Mouse (Mus musculus): Measurements from ENCODE around the gene Ctsg. TPM values are rescaled to one million over a fixed set of nuclear protein-coding genes. Genes with fewer than 3 reads are reported as not detected.
A peak's percentile ranks its signal among the peaks of the same experiment; 100 is the strongest.
"Not testable (repeated sequence)": the region's sequence is repeated elsewhere in the genome, so short reads cannot be mapped to it uniquely, and the experiment has no call there.

Gene Ctsg
- polyA plus RNA-seq, 1 experiment from 2014 or later = not detected

GRCm38 (mm10) chr14:56103452-56103851 lies 1.1 kb upstream of the Ctsg start:
- Histone ChIP-seq H3K9me3 (ENCODE audit: control insufficient read depth, low read length) (no peaks in the 10 kb centered on the region), H3K9ac (ENCODE audit: low read length) (no peak overlapping the region), H3K4me1 (replicated peaks; ENCODE audit: control insufficient read depth, insufficient read depth, low read length) (no peaks in the 10 kb centered on the region), H3K36me3 (ENCODE audit: control insufficient read depth, insufficient read depth, low read length) (no peaks in the 10 kb centered on the region), H3K4me2 (ENCODE audit: low read depth, low read length) (no peak overlapping the region), H3K27ac (ENCODE audit: low read length) (no peak overlapping the region), H3K27me3 (ENCODE audit: control insufficient read depth, insufficient read depth, low read depth, low read length) (no peaks in the 10 kb centered on the region), H3K4me3 (ENCODE audit: low read length) (no peak overlapping the region)
- WGBS = 58% methylated on average over 3 of the region's 3 CpGs
- ATAC-seq (ENCODE audit: low read depth) = no peak

- H3K36me3 ChIP-seq (ENCODE audit: control insufficient read depth, insufficient read depth, low read length) = no peaks in the 10 kb centered on the region
- H3K9ac ChIP-seq (ENCODE audit: low read length) = no peak overlapping the region
- no peaks in the 10 kb centered on the region for H3K27me3 ChIP-seq (ENCODE audit: control insufficient read depth, insufficient read depth, low read depth, low read length)
- no peak overlapping the region for H3K27ac ChIP-seq (ENCODE audit: low read length)
- H3K4me2 ChIP-seq (ENCODE audit: low read depth, low read length) = no peak overlapping the region
- no peak for ATAC-seq (ENCODE audit: low read depth)
- no peak overlapping the region for H3K4me3 ChIP-seq (ENCODE audit: low read length)
- WGBS = 82% methylated on average over 4 of the region's 4 CpGs
- no peaks in the 10 kb centered on the region for H3K9me3 ChIP-seq (ENCODE audit: control insufficient read depth, low read length)
- no peaks in the 10 kb centered on the region for H3K4me1 ChIP-seq (replicated peaks; ENCODE audit: control insufficient read depth, insufficient read depth, low read length)
Measured at GRCm38 (mm10) chr14:56098940-56099339, 3.4 kb downstream of the Ctsg start.

- Histone ChIP-seq H3K4me2 (ENCODE audit: low read depth, low read length) (no peak overlapping the region), H3K27me3 (ENCODE audit: control insufficient read depth, insufficient read depth, low read depth, low read length) (no peaks in the 10 kb centered on the region), H3K9me3 (ENCODE audit: control insufficient read depth, low read length) (no peaks in the 10 kb centered on the region), H3K4me3 (ENCODE audit: low read length) (no peak overlapping the region), H3K27ac (ENCODE audit: low read length) (no peak overlapping the region), H3K9ac (ENCODE audit: low read length) (no peak overlapping the region), H3K36me3 (ENCODE audit: control insufficient read depth, insufficient read depth, low read length) (no peaks in the 10 kb centered on the region), H3K4me1 (replicated peaks; ENCODE audit: control insufficient read depth, insufficient read depth, low read length) (no peaks in the 10 kb centered on the region)
- ATAC-seq (ENCODE audit: low read depth) = 0 out of 2 replicates have a peak, but pooled peaks have one; percentile 10
- 79% methylated on average over 1 of the region's 1 CpGs for WGBS
Measured at GRCm38 (mm10) chr14:56097597-56097996, 4.8 kb downstream of the Ctsg start.

- no peaks in the 10 kb centered on the region for H3K4me1 ChIP-seq (replicated peaks; ENCODE audit: control insufficient read depth, insufficient read depth, low read length)
- no peak overlapping the region for H3K27ac ChIP-seq (ENCODE audit: low read length)
- no peak overlapping the region for H3K4me3 ChIP-seq (ENCODE audit: low read length)
- no peak for ATAC-seq (ENCODE audit: low read depth)
- H3K4me2 ChIP-seq (ENCODE audit: low read depth, low read length) = no peak overlapping the region
- no peaks in the 10 kb centered on the region for H3K36me3 ChIP-seq (ENCODE audit: control insufficient read depth, insufficient read depth, low read length)
- no peaks in the 10 kb centered on the region for H3K9me3 ChIP-seq (ENCODE audit: control insufficient read depth, low read length)
- no peaks in the 10 kb centered on the region for H3K27me3 ChIP-seq (ENCODE audit: control insufficient read depth, insufficient read depth, low read depth, low read length)
- WGBS = 63% methylated on average over 2 of the region's 2 CpGs
- H3K9ac ChIP-seq (ENCODE audit: low read length) = no peak overlapping the region
Measured at GRCm38 (mm10) chr14:56093353-56093752, 9.0 kb downstream of the Ctsg start.

- WGBS = 57% methylated on average over 3 of the region's 3 CpGs
- H3K9ac ChIP-seq (ENCODE audit: low read length) = no peak overlapping the region
Measured at GRCm38 (mm10) chr14:56086711-56087110, 15.7 kb downstream of the Ctsg start.

GRCm38 (mm10) chr14:56085167-56085566 lies 17.2 kb downstream of the Ctsg start, which contains the start of gene Mcpt8:
Gene Mcpt8 (minus strand): TSS chr14:56085273.
- no peaks in the 10 kb centered on the region for H3K27me3 ChIP-seq (ENCODE audit: control insufficient read depth, insufficient read depth, low read depth, low read length)
- no peaks in the 10 kb centered on the region for H3K9me3 ChIP-seq (ENCODE audit: control insufficient read depth, low read length)
- ATAC-seq (ENCODE audit: low read depth) = no peak
- H3K9ac ChIP-seq (ENCODE audit: low read length) = no peak within 1 kb of the TSS
- no peak within 1 kb of the TSS for H3K4me3 ChIP-seq (ENCODE audit: low read length)
- H3K27ac ChIP-seq (ENCODE audit: low read length) = no peak within 1 kb of the TSS
- H3K4me2 ChIP-seq (ENCODE audit: low read depth, low read length) = no peak within 1 kb of the TSS
- no peaks in the 10 kb centered on the region for H3K4me1 ChIP-seq (replicated peaks; ENCODE audit: control insufficient read depth, insufficient read depth, low read length)
- H3K36me3 ChIP-seq (ENCODE audit: control insufficient read depth, insufficient read depth, low read length) = no peaks in the 10 kb centered on the region
- 91% methylated on average over 2 of the region's 2 CpGs for WGBS

More at GRCm38 (mm10) chr14:56086711-56087110, 15.7 kb downstream of the Ctsg start:
- Histone ChIP-seq H3K4me1 (replicated peaks; ENCODE audit: control insufficient read depth, insufficient read depth, low read length) (no peaks in the 10 kb centered on the region), H3K36me3 (ENCODE audit: control insufficient read depth, insufficient read depth, low read length) (no peaks in the 10 kb centered on the region), H3K4me2 (ENCODE audit: low read depth, low read length) (no peak overlapping the region), H3K27ac (ENCODE audit: low read length) (no peak overlapping the region), H3K4me3 (ENCODE audit: low read length) (no peak overlapping the region), H3K27me3 (ENCODE audit: control insufficient read depth, insufficient read depth, low read depth, low read length) (no peaks in the 10 kb centered on the region), H3K9me3 (ENCODE audit: control insufficient read depth, low read length) (no peaks in the 10 kb centered on the region)
- no peak for ATAC-seq (ENCODE audit: low read depth)

GRCm38 (mm10) chr14:56082016-56082415 lies 20.4 kb downstream of the Ctsg start:
- Histone ChIP-seq H3K9ac (ENCODE audit: low read length) (no peak overlapping the region), H3K4me3 (ENCODE audit: low read length) (no peak overlapping the region), H3K27me3 (ENCODE audit: control insufficient read depth, insufficient read depth, low read depth, low read length) (no peaks in the 10 kb centered on the region), H3K4me2 (ENCODE audit: low read depth, low read length) (no peak overlapping the region), H3K27ac (ENCODE audit: low read length) (no peak overlapping the region), H3K4me1 (replicated peaks; ENCODE audit: control insufficient read depth, insufficient read depth, low read length) (no peaks in the 10 kb centered on the region), H3K9me3 (ENCODE audit: control insufficient read depth, low read length) (no peaks in the 10 kb centered on the region), H3K36me3 (ENCODE audit: control insufficient read depth, insufficient read depth, low read length) (no peaks in the 10 kb centered on the region)
- ATAC-seq (ENCODE audit: low read depth) = no peak
- 89% methylated on average over 4 of the region's 4 CpGs for WGBS

GRCm38 (mm10) chr14:56062213-56062612 lies 40.2 kb downstream of the Ctsg start, which contains the start of gene Mcpt4:
Gene Mcpt4 (minus strand): TSS chr14:56062313.
- not testable (repeated sequence) for H3K27me3 ChIP-seq (ENCODE audit: control insufficient read depth, insufficient read depth, low read depth, low read length); H3K9ac ChIP-seq (ENCODE audit: low read length); H3K4me3 ChIP-seq (ENCODE audit: low read length); H3K27ac ChIP-seq (ENCODE audit: low read length); ATAC-seq (ENCODE audit: low read depth); H3K4me1 ChIP-seq (replicated peaks; ENCODE audit: control insufficient read depth, insufficient read depth, low read length); H3K9me3 ChIP-seq (ENCODE audit: control insufficient read depth, low read length); H3K4me2 ChIP-seq (ENCODE audit: low read depth, low read length); H3K36me3 ChIP-seq (ENCODE audit: control insufficient read depth, insufficient read depth, low read length)
- 59% methylated on average over 3 of the region's 3 CpGs for WGBS

GRCm38 (mm10) chr14:56057722-56058121 lies 44.7 kb downstream of the Ctsg start:
- no peak for ATAC-seq (ENCODE audit: low read depth)
- Histone ChIP-seq H3K9ac (ENCODE audit: low read length) (no peak overlapping the region), H3K4me1 (replicated peaks; ENCODE audit: control insufficient read depth, insufficient read depth, low read length) (no peaks in the 10 kb centered on the region), H3K9me3 (ENCODE audit: control insufficient read depth, low read length) (no peaks in the 10 kb centered on the region), H3K4me2 (ENCODE audit: low read depth, low read length) (no peak overlapping the region), H3K27me3 (ENCODE audit: control insufficient read depth, insufficient read depth, low read depth, low read length) (no peaks in the 10 kb centered on the region), H3K27ac (ENCODE audit: low read length) (no peak overlapping the region), H3K36me3 (ENCODE audit: control insufficient read depth, insufficient read depth, low read length) (no peaks in the 10 kb centered on the region), H3K4me3 (ENCODE audit: low read length) (no peak overlapping the region)
- WGBS = 68% methylated on average over 4 of the region's 4 CpGs

GRCm38 (mm10) chr14:56055408-56055807 lies 47.0 kb downstream of the Ctsg start:
- ATAC-seq (ENCODE audit: low read depth) = no peak
- Histone ChIP-seq H3K36me3 (ENCODE audit: control insufficient read depth, insufficient read depth, low read length) (no peaks in the 10 kb centered on the region), H3K9me3 (ENCODE audit: control insufficient read depth, low read length) (no peaks in the 10 kb centered on the region), H3K4me2 (ENCODE audit: low read depth, low read length) (no peak overlapping the region), H3K27ac (ENCODE audit: low read length) (no peak overlapping the region), H3K9ac (ENCODE audit: low read length) (no peak overlapping the region), H3K27me3 (ENCODE audit: control insufficient read depth, insufficient read depth, low read depth, low read length) (no peaks in the 10 kb centered on the region), H3K4me3 (ENCODE audit: low read length) (no peak overlapping the region), H3K4me1 (replicated peaks; ENCODE audit: control insufficient read depth, insufficient read depth, low read length) (no peaks in the 10 kb centered on the region)
- WGBS = 60% methylated on average over 3 of the region's 3 CpGs

Data from lung, embryonic 16.5 days (tissue).